9 mouse cellular contexts compared by ENCODE assay signal in genomic region chr7:27227276-27227675, GRCm38 (mm10). TPM values are rescaled to one million over a fixed set of nuclear protein-coding genes. Genes with fewer than 3 reads are reported as not detected.
DNase-seq lines count a peak whose midpoint lies in the region; ATAC-seq lines count a peak whose summit lies in the region.
"Had no signal": no experiment of that assay in that cellular context is flagged by ENCODE, and none has a peak within 500 bp of the region (broad histone marks: within the 10 kb centered on the region; RNA-seq: fewer than 3 reads in every experiment).

No protein-coding gene starts in this region.

- H3K27ac ChIP-seq in kidney, embryonic 16.5 days (ENCODE audit: low read length): no peak overlapping the region
- H3K27ac ChIP-seq in embryonic facial prominence, embryonic 11.5 days (replicated peaks; ENCODE audit: low read depth, low read length): no peak overlapping the region
- H3K27ac ChIP-seq in hindbrain, embryonic 15.5 days (replicated peaks): peak overlapping the region; percentile 85; the same call in 1 of the 2 replicates
- no peak overlapping the region; the same call in 1 of the 2 replicates for H3K27ac ChIP-seq in midbrain, embryonic 16.5 days (ENCODE audit: low read length)

- no peaks in the 10 kb centered on the region for H3K36me3 ChIP-seq in kidney, embryonic 16.5 days (ENCODE audit: insufficient read depth, low read length)
- H3K36me3 ChIP-seq in embryonic facial prominence, embryonic 11.5 days (replicated peaks; ENCODE audit: control insufficient read depth, insufficient read depth, low read depth, low read length): no peaks in the 10 kb centered on the region
- H3K36me3 ChIP-seq in hindbrain, embryonic 15.5 days: no peaks in the 10 kb centered on the region; the same call in 1 of the 2 replicates
- no peaks in the 10 kb centered on the region for H3K36me3 ChIP-seq in midbrain, embryonic 16.5 days (ENCODE audit: control insufficient read depth, insufficient read depth, low read length)

- peaks cover 46% of the 10 kb centered on the region for H3K4me1 ChIP-seq in kidney, embryonic 16.5 days (ENCODE audit: insufficient read depth, low read length)
- H3K4me1 ChIP-seq in embryonic facial prominence, embryonic 11.5 days (ENCODE audit: control insufficient read depth, insufficient read depth, low read length): peaks cover 2% of the 10 kb centered on the region
- peaks cover 56% of the 10 kb centered on the region for H3K4me1 ChIP-seq in hindbrain, embryonic 15.5 days (replicated peaks)
- peaks cover 54% of the 10 kb centered on the region for H3K4me1 ChIP-seq in midbrain, embryonic 16.5 days (ENCODE audit: control insufficient read depth, insufficient read depth, low read length)

- H3K4me2 ChIP-seq in kidney, embryonic 16.5 days (replicated peaks; ENCODE audit: low read depth, low read length): peak overlapping the region; percentile 82
- H3K4me2 ChIP-seq in embryonic facial prominence, embryonic 11.5 days (ENCODE audit: low read depth, low read length): peak overlapping the region; percentile 86
- peak overlapping the region; percentile 85 for H3K4me2 ChIP-seq in hindbrain, embryonic 15.5 days
- peak overlapping the region; percentile 99 for H3K4me2 ChIP-seq in midbrain, embryonic 16.5 days (ENCODE audit: low read length)

- no peak for DNase-seq in kidney, adult 11 months
- no peak for DNase-seq in embryonic facial prominence, embryonic 11.5 days (ENCODE audit: low spot score)
- DNase-seq in adipocyte (ENCODE audit: low spot score): no peak
- DNase-seq in gastrocnemius, adult 18-20 months (ENCODE audit: low spot score): no peak
- no peak for DNase-seq in frontal cortex, postnatal 25 days (ENCODE audit: low spot score in 2 of 2)

- no peak for ATAC-seq in kidney, embryonic 16.5 days (ENCODE audit: low FRiP score, low TSS enrichment)
- ATAC-seq in embryonic facial prominence, embryonic 11.5 days (replicated peaks; ENCODE audit: insufficient number of reproducible peaks, low FRiP score, low TSS enrichment, low read depth): no peak
- no peak for ATAC-seq in hindbrain, embryonic 15.5 days (ENCODE audit: low FRiP score, low read depth)
- ATAC-seq in midbrain, embryonic 16.5 days: no peak
- ATAC-seq: activated CD4-positive, CD25-positive, alpha-beta regulatory T cell, adult 4 months had no signal

- no peaks in the 10 kb centered on the region for H3K9me3 ChIP-seq in kidney, embryonic 16.5 days (ENCODE audit: low read length)
- no peaks in the 10 kb centered on the region for H3K9me3 ChIP-seq in embryonic facial prominence, embryonic 11.5 days (replicated peaks; ENCODE audit: control insufficient read depth, low read length)
- H3K9me3 ChIP-seq in hindbrain, embryonic 15.5 days: no peaks in the 10 kb centered on the region
- no peaks in the 10 kb centered on the region for H3K9me3 ChIP-seq in midbrain, embryonic 16.5 days (replicated peaks; ENCODE audit: control insufficient read depth, low read length, poor library complexity, severe bottlenecking)

- peak overlapping the region; percentile 92 for H3K9ac ChIP-seq in kidney, embryonic 16.5 days (replicated peaks; ENCODE audit: low read length)
- H3K9ac ChIP-seq in embryonic facial prominence, embryonic 11.5 days (replicated peaks; ENCODE audit: low read length): peak overlapping the region; percentile 85
- peak overlapping the region; percentile 91 for H3K9ac ChIP-seq in hindbrain, embryonic 15.5 days
- H3K9ac ChIP-seq in midbrain, embryonic 16.5 days (ENCODE audit: low read depth, low read length): peak overlapping the region; percentile 80

- H3K27me3 ChIP-seq in kidney, embryonic 16.5 days (ENCODE audit: insufficient read depth, low read length): no peaks in the 10 kb centered on the region
- no peaks in the 10 kb centered on the region for H3K27me3 ChIP-seq in embryonic facial prominence, embryonic 11.5 days (ENCODE audit: control insufficient read depth, insufficient read depth, low read length)
- no peaks in the 10 kb centered on the region for H3K27me3 ChIP-seq in hindbrain, embryonic 15.5 days
- H3K27me3 ChIP-seq in midbrain, embryonic 16.5 days (ENCODE audit: control insufficient read depth, insufficient read depth, low read depth, low read length): no peaks in the 10 kb centered on the region

- peak overlapping the region; percentile 91 for H3K4me3 ChIP-seq in kidney, embryonic 16.5 days (ENCODE audit: low read length)
- peak overlapping the region; percentile 81 for H3K4me3 ChIP-seq in embryonic facial prominence, embryonic 11.5 days (ENCODE audit: low read depth, low read length)
- H3K4me3 ChIP-seq in hindbrain, embryonic 15.5 days: peak overlapping the region; percentile 66
- H3K4me3 ChIP-seq in midbrain, embryonic 16.5 days (ENCODE audit: low read depth, low read length): peak overlapping the region; percentile 71

- WGBS in kidney, embryonic 16.5 days: 32% methylated on average over 9 of the region's 9 CpGs
- WGBS in embryonic facial prominence, embryonic 11.5 days: 32% methylated on average over 9 of the region's 9 CpGs
- WGBS in hindbrain, embryonic 15.5 days: 31% methylated on average over 9 of the region's 9 CpGs
- 34% methylated on average over 9 of the region's 9 CpGs for WGBS in midbrain, embryonic 16.5 days

RNA-seq across cellular contexts. Expression of gene Itpkc, which starts 1.2 kb away (rescaled TPM):
- polyA plus RNA-seq in kidney, embryonic 16.5 days (2015; fragmentation: Nextera tagmentation; extraction: Ambion mirVana): 5.5 and 6.4 TPM in 2 replicates
- polyA plus RNA-seq in embryonic facial prominence, embryonic 11.5 days (2014; fragmentation: Nextera tagmentation; extraction: Ambion mirVana): 6.0 and 6.2 TPM in 2 replicates
- polyA plus RNA-seq in hindbrain, embryonic 15.5 days (2015; fragmentation: Nextera tagmentation; extraction: Ambion mirVana): 7.5 and 8.2 TPM in 2 replicates
- polyA plus RNA-seq in midbrain, embryonic 16.5 days (2015; fragmentation: Nextera tagmentation; extraction: Ambion mirVana): 6.0 and 7.0 TPM in 2 replicates
- 1 to 10 TPM; 3.8 to 4.2 TPM for total RNA-seq in gastrocnemius, adult 18-20 months (2021)

RNA-seq across cellular contexts. Expression of gene Coq8b, which starts 5.5 kb away (rescaled TPM):
- polyA plus RNA-seq in kidney, embryonic 16.5 days (2015; fragmentation: Nextera tagmentation; extraction: Ambion mirVana): 26.4 and 28.6 TPM in 2 replicates
- 14.4 and 14.9 TPM in 2 replicates for polyA plus RNA-seq in embryonic facial prominence, embryonic 11.5 days (2014; fragmentation: Nextera tagmentation; extraction: Ambion mirVana)
- polyA plus RNA-seq in hindbrain, embryonic 15.5 days (2015; fragmentation: Nextera tagmentation; extraction: Ambion mirVana): 20.6 and 23.2 TPM in 2 replicates
- polyA plus RNA-seq in midbrain, embryonic 16.5 days (2015; fragmentation: Nextera tagmentation; extraction: Ambion mirVana): 21.1 and 23.7 TPM in 2 replicates
- 1 to 10 TPM; 2.6 to 2.9 TPM for total RNA-seq in gastrocnemius, adult 18-20 months (2021)

RNA-seq across cellular contexts. Expression of gene Numbl, which starts 31.0 kb away (rescaled TPM):
- polyA plus RNA-seq in kidney, embryonic 16.5 days (2015; fragmentation: Nextera tagmentation; extraction: Ambion mirVana): 13.5 and 16.4 TPM in 2 replicates
- 9.5 and 11.2 TPM in 2 replicates for polyA plus RNA-seq in embryonic facial prominence, embryonic 11.5 days (2014; fragmentation: Nextera tagmentation; extraction: Ambion mirVana)
- polyA plus RNA-seq in hindbrain, embryonic 15.5 days (2015; fragmentation: Nextera tagmentation; extraction: Ambion mirVana): 57.8 and 67.5 TPM in 2 replicates
- 51.2 and 53.6 TPM in 2 replicates for polyA plus RNA-seq in midbrain, embryonic 16.5 days (2015; fragmentation: Nextera tagmentation; extraction: Ambion mirVana)
- total RNA-seq in gastrocnemius, adult 18-20 months (2021): 1 to 10 TPM; 2.2 to 2.8 TPM
- polyA plus RNA-seq: activated CD4-positive, CD25-positive, alpha-beta regulatory T cell, adult 4 months had no signal

RNA-seq across cellular contexts. Expression of gene Snrpa, which starts 31.2 kb away (rescaled TPM):
- polyA plus RNA-seq in kidney, embryonic 16.5 days (2015; fragmentation: Nextera tagmentation; extraction: Ambion mirVana): 305 and 323 TPM in 2 replicates
- 355 and 379 TPM in 2 replicates for polyA plus RNA-seq in embryonic facial prominence, embryonic 11.5 days (2014; fragmentation: Nextera tagmentation; extraction: Ambion mirVana)
- 192 and 194 TPM in 2 replicates for polyA plus RNA-seq in hindbrain, embryonic 15.5 days (2015; fragmentation: Nextera tagmentation; extraction: Ambion mirVana)
- polyA plus RNA-seq in midbrain, embryonic 16.5 days (2015; fragmentation: Nextera tagmentation; extraction: Ambion mirVana): 192 and 197 TPM in 2 replicates
- total RNA-seq in gastrocnemius, adult 18-20 months (2021): 10 to 100 TPM; 27.5 to 33.0 TPM

RNA-seq across cellular contexts. Expression of gene BC024978, which starts 31.7 kb away (rescaled TPM):
- 4.1 TPM in 2 replicates for polyA plus RNA-seq in kidney, embryonic 16.5 days (2015; fragmentation: Nextera tagmentation; extraction: Ambion mirVana)
- polyA plus RNA-seq in embryonic facial prominence, embryonic 11.5 days (2014; fragmentation: Nextera tagmentation; extraction: Ambion mirVana): 2.4 and 3.2 TPM in 2 replicates
- 3.8 and 4.0 TPM in 2 replicates for polyA plus RNA-seq in hindbrain, embryonic 15.5 days (2015; fragmentation: Nextera tagmentation; extraction: Ambion mirVana)
- polyA plus RNA-seq in midbrain, embryonic 16.5 days (2015; fragmentation: Nextera tagmentation; extraction: Ambion mirVana): 3.1 and 4.1 TPM in 2 replicates
- total RNA-seq in gastrocnemius, adult 18-20 months (2021): 10 to 100 TPM; 14.3 to 14.6 TPM
